Mouse (Mus musculus): ENCODE measurements at regions not wholly inside any gene's neighbourhood (a gene's known extent, or its start where the extent isn't known, plus 50 kb on each side); places are given as distances from the start of the nearest gene placed in this dataset.
"Not testable (repeated sequence)": the region's sequence is repeated elsewhere in the genome, so short reads cannot be mapped to it uniquely, and the experiment has no call there.

DNA sequence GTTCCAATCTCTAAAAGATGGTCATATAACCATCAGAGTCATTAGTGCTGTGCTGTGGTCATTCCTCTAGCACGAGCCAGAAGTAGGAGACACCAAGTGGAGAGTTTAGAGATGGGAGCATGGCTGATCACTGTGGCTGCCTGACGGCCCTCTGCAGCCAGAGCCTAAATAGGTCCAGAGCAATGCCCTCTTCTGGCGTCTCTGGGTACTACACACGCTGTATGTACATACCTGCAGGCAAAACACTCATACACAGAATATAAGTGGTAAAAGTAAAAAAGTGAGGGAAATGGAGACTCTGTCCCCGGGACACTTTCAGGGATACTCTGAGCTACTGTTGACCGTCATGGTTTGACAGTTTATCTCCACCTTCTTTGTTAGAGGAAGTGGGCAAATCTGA lies 91.4 kb downstream of the Gm21738 start:
- DNase-seq (ENCODE audit: low spot score): no peak

DNA sequence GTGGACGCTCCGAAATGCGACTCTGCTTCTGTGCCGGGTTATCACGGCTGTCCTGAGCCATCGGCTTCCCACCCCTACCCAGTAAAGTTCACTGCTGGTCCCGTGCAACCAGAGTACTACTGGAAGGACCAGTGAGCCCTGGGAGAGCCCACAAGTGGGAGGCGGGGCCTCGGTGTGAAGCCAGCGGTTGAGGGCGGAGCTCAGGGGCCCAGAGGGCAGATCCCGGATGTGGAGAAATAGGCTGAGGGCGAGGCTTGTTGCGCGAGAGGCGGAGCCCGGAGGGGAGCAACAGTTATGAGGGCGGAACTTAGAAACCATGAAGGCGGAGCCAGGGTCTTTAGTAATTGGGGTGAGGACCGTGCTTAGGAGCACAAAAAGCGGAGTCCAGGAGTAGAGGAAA lies 107.1 kb downstream of the Gm21738 start:
- DNase-seq (ENCODE audit: low spot score): no peak

- not testable (repeated sequence) for DNase-seq (ENCODE audit: low spot score)
Observed at GRCm38 (mm10) chr14:19302859-19303258, 115.9 kb downstream of the Gm21738 start.

DNA sequence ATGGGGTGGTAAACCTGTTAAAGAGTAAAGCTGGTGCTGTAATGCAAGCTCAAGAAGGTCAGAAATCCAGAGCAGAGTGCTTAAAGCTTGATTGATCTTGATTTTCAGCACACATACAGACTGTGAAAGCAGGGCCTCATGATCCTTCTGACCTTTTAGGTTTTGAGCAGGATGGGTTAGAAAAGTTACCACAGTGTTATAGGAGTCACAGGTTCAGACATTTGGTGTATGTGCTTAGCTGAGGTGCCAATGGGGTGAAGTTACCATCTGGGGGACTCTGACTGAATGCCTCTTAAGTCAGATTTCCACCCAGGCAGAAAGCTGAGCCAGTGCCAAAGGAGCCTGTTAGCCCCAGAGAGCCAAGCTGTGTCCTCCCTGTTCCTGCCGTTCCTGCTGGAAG lies 139.6 kb downstream of the Gm21738 start:
- DNase-seq (ENCODE audit: low spot score): no peak

DNA sequence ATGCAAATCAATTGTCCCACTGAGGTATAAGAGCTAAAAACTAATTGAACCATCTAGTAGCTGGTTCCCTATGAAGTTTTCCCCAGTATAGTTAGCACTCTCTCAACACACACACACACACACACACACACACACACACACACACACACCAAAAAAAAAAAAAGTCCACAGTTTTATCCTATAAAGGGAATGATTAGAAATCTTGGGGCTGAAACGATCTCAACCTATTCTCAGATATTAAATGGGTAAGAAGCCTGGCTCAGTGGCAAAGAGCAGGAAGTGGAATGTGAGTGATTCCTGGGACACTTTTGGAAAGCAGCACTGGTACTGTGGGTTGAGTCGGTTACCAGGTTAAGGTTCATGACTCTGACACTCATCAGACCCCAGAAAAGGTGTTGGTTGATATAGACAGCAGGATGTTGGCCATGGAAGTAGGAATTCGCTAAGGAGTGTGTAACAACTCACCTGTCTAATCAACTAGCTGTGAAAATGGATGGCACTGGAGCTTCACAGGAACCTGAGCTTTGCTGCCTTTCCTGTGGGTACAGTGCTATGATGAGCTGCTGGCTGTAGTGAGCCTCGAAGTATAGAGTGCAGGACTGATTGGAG lies 140.8 kb downstream of the Gm21738 start:
- DNase-seq (ENCODE audit: low spot score): peak; percentile 100
